24 mouse cellular contexts compared by ENCODE assay signal in the genomic region with DNA sequence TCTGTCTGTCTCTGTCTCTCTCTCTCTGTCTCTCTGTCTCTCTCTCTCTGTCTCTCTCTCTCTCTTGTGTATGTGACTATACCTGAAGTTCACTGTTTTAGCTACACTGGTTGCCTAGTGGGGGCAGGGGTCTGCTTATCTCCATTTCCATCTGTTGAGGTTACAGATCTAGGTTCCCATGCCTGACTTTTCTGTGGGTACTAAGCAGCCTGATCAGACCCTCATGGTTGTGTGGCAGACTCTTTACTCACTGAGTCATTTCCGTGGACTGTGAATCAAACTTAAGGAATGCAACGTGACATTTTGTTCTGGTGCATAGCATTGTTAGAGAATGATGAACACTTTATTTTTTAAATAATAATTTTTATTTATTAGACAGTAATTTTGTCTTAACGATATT.
DNase-seq lines count a peak whose midpoint lies in the region; ATAC-seq and TF ChIP-seq lines count a peak whose summit lies in the region.
"Had no signal": no experiment of that assay in that cellular context is flagged by ENCODE, and none has a peak within 500 bp of the region (broad histone marks: within the 10 kb centered on the region; RNA-seq: fewer than 3 reads in every experiment).

No protein-coding gene starts in this region.

- no peak for TF ChIP-seq POLR2A in myocyte (IDR thresholded peaks at IDR 0.05; ENCODE audit: insufficient read length, low read depth)

- 58% methylated on average over 3 of the region's 3 CpGs for WGBS in liver, embryonic 11.5 days

- H3K79me2 ChIP-seq in myocyte (ENCODE audit: control insufficient read depth, insufficient read depth): no peaks in the 10 kb centered on the region

- DNase-seq in 3134 (ENCODE audit: extremely low read depth, insufficient read length, low spot score): peak; percentile 59
- DNase-seq in Muller cell, postnatal 12 days (ENCODE audit: inconsistent ontology term): peak; percentile 65
- no peak for DNase-seq in frontal cortex, postnatal 36 days (ENCODE audit: low spot score in 2 of 2)
- DNase-seq in adrenal gland, adult 18-20 months (ENCODE audit: low spot score in 2 of 2): no peak
- no peak for DNase-seq in liver, embryonic 11.5 days (ENCODE audit: low spot score)
- DNase-seq: adrenal gland, postnatal 10 days; cerebellum, adult 18-20 months; cerebellum, adult 9-11 months; cerebellum, postnatal 36 days; gastrocnemius, postnatal 10 days; heart, adult 18-20 months; heart, postnatal 14 days; kidney, adult 18-20 months had no signal

- peak overlapping the region; percentile 5 for H3K4me2 ChIP-seq in myocyte (ENCODE audit: low read depth)
- H3K4me2 ChIP-seq in liver, embryonic 11.5 days: no peak overlapping the region
- H3K4me2 ChIP-seq: forebrain, embryonic 15.5 days; hindbrain, embryonic 14.5 days; intestine, embryonic 15.5 days had no signal

- 0 out of 2 replicates have a peak, but pooled peaks have one; percentile 52 for ATAC-seq in common myeloid progenitor, adult 5-6 weeks (replicated peaks; ENCODE audit: low read depth, poor library complexity, severe bottlenecking)
- ATAC-seq in liver, embryonic 11.5 days (replicated peaks; ENCODE audit: low FRiP score): no peak
- ATAC-seq: CD4-positive, CD25-positive, alpha-beta regulatory T cell, adult 4 months; forebrain, embryonic 15.5 days; intestine, embryonic 15.5 days had no signal

- H3K9ac ChIP-seq in liver, embryonic 11.5 days (ENCODE audit: low read depth, low read length): no peak overlapping the region
- H3K9ac ChIP-seq: forebrain, embryonic 15.5 days; hindbrain, embryonic 14.5 days; intestine, embryonic 15.5 days had no signal

- H3K36me3 ChIP-seq in myocyte (ENCODE audit: control insufficient read depth, insufficient read depth): no peaks in the 10 kb centered on the region
- no peaks in the 10 kb centered on the region for H3K36me3 ChIP-seq in liver, embryonic 11.5 days (ENCODE audit: control insufficient read depth, insufficient read depth, low read length)
- H3K36me3 ChIP-seq: embryonic facial prominence, embryonic 10.5 days; forebrain, embryonic 15.5 days; G1E; heart, embryonic 10.5 days; hindbrain, embryonic 10.5 days; intestine, embryonic 15.5 days had no signal

- no peak overlapping the region for H3K27ac ChIP-seq in liver, embryonic 11.5 days (ENCODE audit: low read depth, low read length)
- H3K27ac ChIP-seq: embryonic facial prominence, embryonic 10.5 days; forebrain, embryonic 15.5 days; heart, embryonic 10.5 days; hindbrain, embryonic 10.5 days; hindbrain, embryonic 14.5 days; intestine, embryonic 15.5 days had no signal

- no peak overlapping the region for H3ac ChIP-seq in myocyte (ENCODE audit: control insufficient read depth, insufficient read length)

- H3K4me1 ChIP-seq in liver, embryonic 11.5 days (replicated peaks; ENCODE audit: control insufficient read depth, insufficient read depth, low read length): no peaks in the 10 kb centered on the region
- H3K4me1 ChIP-seq: embryonic facial prominence, embryonic 10.5 days; forebrain, embryonic 15.5 days; heart, embryonic 10.5 days; hindbrain, embryonic 10.5 days; intestine, embryonic 15.5 days had no signal

- H3K9me3 ChIP-seq in liver, embryonic 11.5 days (ENCODE audit: control insufficient read depth, low read length): no peaks in the 10 kb centered on the region
- H3K9me3 ChIP-seq: embryonic facial prominence, embryonic 10.5 days; forebrain, embryonic 15.5 days; G1E; heart, embryonic 10.5 days; hindbrain, embryonic 10.5 days; intestine, embryonic 15.5 days had no signal

- H3K4me3 ChIP-seq in myocyte: no peak overlapping the region
- no peak overlapping the region for H3K4me3 ChIP-seq in liver, embryonic 11.5 days (ENCODE audit: low read depth, low read length)
- H3K4me3 ChIP-seq: embryonic facial prominence, embryonic 10.5 days; erythroblast, embryonic 14.5 days; forebrain, embryonic 15.5 days; heart, embryonic 10.5 days; hindbrain, embryonic 10.5 days; intestine, embryonic 15.5 days had no signal

- no peaks in the 10 kb centered on the region for H3K27me3 ChIP-seq in myocyte (ENCODE audit: control insufficient read depth, insufficient read depth, insufficient read length)
- H3K27me3 ChIP-seq in liver, embryonic 11.5 days (replicated peaks; ENCODE audit: control insufficient read depth, insufficient read depth, low read length): no peaks in the 10 kb centered on the region
- H3K27me3 ChIP-seq: forebrain, embryonic 15.5 days; intestine, embryonic 15.5 days had no signal

TF ChIP-seq in myocyte, 11 proteins besides CTCF, POLR2A, EP300 and RAD21:
- TF ChIP-seq REST (IDR thresholded peaks at IDR 0.05; ENCODE audit: insufficient read depth, insufficient read length): no peak

Comparison
In these comparisons a context has a peak if more than half of its experiments do, and no peak if none do; other contexts are left out.
1. DNase-seq: peak in 3134 (single experiment) and Muller cell, postnatal 12 days (single experiment); none in frontal cortex, postnatal 36 days (0 of 2), adrenal gland, adult 18-20 months (0 of 2) and liver, embryonic 11.5 days (single experiment).